Mouse (Mus musculus): ENCODE results near the gene Kcnd3. TPM values are rescaled to one million over a fixed set of nuclear protein-coding genes. Genes with fewer than 3 reads are reported as not detected.

The Kcnd3 gene
- polyA plus RNA-seq, 2 experiments from 2014 or later, result not detected

GRCm38 (mm10) chr3:105528860-105529259 lies 76.7 kb downstream of the Kcnd3 start:
- ATAC-seq, result no peak

GRCm38 (mm10) chr3:105529700-105530099 lies 77.6 kb downstream of the Kcnd3 start:
- no peak for ATAC-seq

- no peak for ATAC-seq
These were observed 78.4 kb downstream of the Kcnd3 start for GRCm38 (mm10) chr3:105530363-105531130.

- no peak for ATAC-seq
These were observed 86.3 kb downstream of the Kcnd3 start for GRCm38 (mm10) chr3:105538406-105538805.

GRCm38 (mm10) chr3:105538819-105539607 lies 86.9 kb downstream of the Kcnd3 start:
- ATAC-seq, result no peak

- no peak for ATAC-seq
These were observed 90.6 kb downstream of the Kcnd3 start for GRCm38 (mm10) chr3:105542741-105543140.

GRCm38 (mm10) chr3:105544106-105544505 lies 92.0 kb downstream of the Kcnd3 start:
- ATAC-seq, result no peak

GRCm38 (mm10) chr3:105546611-105547071 lies 94.5 kb downstream of the Kcnd3 start:
- no peak for ATAC-seq

GRCm38 (mm10) chr3:105548074-105548771 lies 96.1 kb downstream of the Kcnd3 start:
- ATAC-seq, result no peak

GRCm38 (mm10) chr3:105559456-105559855 lies 107.3 kb downstream of the Kcnd3 start:
- no peak for ATAC-seq

- ATAC-seq, result no peak
These were observed 114.8 kb downstream of the Kcnd3 start for GRCm38 (mm10) chr3:105566973-105567372.

GRCm38 (mm10) chr3:105567472-105567871 lies 115.3 kb downstream of the Kcnd3 start:
- no peak for ATAC-seq

GRCm38 (mm10) chr3:105568403-105568802 lies 116.3 kb downstream of the Kcnd3 start:
- no peak for ATAC-seq

GRCm38 (mm10) chr3:105568851-105569250 lies 116.7 kb downstream of the Kcnd3 start:
- ATAC-seq, result no peak

GRCm38 (mm10) chr3:105569310-105569752 lies 117.2 kb downstream of the Kcnd3 start:
- ATAC-seq, result no peak

GRCm38 (mm10) chr3:105569950-105570349 lies 117.8 kb downstream of the Kcnd3 start:
- no peak for ATAC-seq

GRCm38 (mm10) chr3:105570818-105571217 lies 118.7 kb downstream of the Kcnd3 start:
- no peak for ATAC-seq

GRCm38 (mm10) chr3:105571944-105572343 lies 119.8 kb downstream of the Kcnd3 start:
- ATAC-seq, result no peak

- no peak for ATAC-seq
These were observed 121.0 kb downstream of the Kcnd3 start for GRCm38 (mm10) chr3:105573156-105573555.

- ATAC-seq, result no peak
These were observed 126.2 kb downstream of the Kcnd3 start for GRCm38 (mm10) chr3:105578320-105578719.

- no peak for ATAC-seq
These were observed 129.0 kb downstream of the Kcnd3 start for GRCm38 (mm10) chr3:105581119-105581518.

GRCm38 (mm10) chr3:105585734-105586159 lies 133.6 kb downstream of the Kcnd3 start:
- ATAC-seq, result no peak

Data from activated CD4-positive, CD25-positive, alpha-beta regulatory T cell, adult 4 months (primary cell).